Mouse (Mus musculus): ENCODE data around the gene Hmgcr.
"Not testable (repeated sequence)": the region's sequence is repeated elsewhere in the genome, so short reads cannot be mapped to it uniquely, and the experiment has no call there.

Gene Hmgcr

GRCm38 (mm10) chr13:96670019-96670405 is 724 bp downstream of the Hmgcr start:
- DNase-seq (ENCODE audit: low spot score): no peak

DNA sequence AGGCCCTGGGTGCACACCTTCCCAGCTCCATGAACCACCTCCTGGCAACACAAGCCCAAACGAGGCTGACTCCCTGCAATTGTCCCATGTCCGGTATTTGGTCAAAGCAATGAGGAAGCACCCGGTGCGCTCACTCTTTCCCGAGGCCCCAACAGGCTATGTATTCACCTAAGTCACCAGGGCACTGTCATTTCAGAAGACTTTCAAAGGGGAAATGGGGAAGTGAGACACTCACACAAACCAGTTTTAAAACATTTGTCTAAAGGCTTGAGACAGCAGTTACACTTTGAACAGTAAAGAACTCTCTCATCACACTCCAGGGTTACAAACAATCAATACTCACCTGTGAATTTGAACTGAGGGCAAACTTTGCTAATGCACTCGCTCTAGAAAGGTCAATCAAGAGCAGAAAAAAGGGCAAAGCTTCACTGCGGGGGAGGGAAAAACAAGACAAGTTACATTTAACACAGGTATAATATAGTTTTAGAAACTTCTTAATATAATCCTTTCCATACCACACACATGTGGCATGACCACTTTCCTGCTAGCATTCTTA is 6.2 kb downstream of the Hmgcr start:
- DNase-seq (ENCODE audit: low spot score): no peak

- not testable (repeated sequence) for DNase-seq (ENCODE audit: low spot score)
These were observed 7.6 kb downstream of the Hmgcr start for GRCm38 (mm10) chr13:96663120-96663519.

- no peak for DNase-seq (ENCODE audit: low spot score)
These were observed 10.5 kb downstream of the Hmgcr start for GRCm38 (mm10) chr13:96660095-96660860.

DNA sequence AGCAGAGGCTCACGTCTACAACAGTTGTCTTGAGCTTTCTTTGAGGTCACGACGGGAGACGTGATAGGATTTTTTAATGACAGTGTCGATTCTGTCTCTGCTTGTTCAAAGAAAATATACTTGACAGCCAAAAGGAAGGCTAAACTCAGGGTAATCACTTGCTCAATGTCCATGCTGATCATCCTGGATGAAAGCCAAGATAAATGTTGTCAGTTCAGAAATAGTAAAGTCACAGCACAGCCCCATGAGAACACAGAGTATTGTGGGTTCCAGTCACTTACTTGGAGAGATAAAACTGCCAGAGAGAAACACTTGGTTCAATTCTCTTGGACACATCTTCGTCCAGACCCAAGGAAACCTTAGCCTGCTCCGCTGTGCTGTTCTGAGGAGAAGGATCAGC is 11.8 kb downstream of the Hmgcr start:
- DNase-seq (ENCODE audit: low spot score): no peak

- DNase-seq (ENCODE audit: low spot score): no peak
These were observed 14.1 kb downstream of the Hmgcr start for GRCm38 (mm10) chr13:96656673-96657072.

DNA sequence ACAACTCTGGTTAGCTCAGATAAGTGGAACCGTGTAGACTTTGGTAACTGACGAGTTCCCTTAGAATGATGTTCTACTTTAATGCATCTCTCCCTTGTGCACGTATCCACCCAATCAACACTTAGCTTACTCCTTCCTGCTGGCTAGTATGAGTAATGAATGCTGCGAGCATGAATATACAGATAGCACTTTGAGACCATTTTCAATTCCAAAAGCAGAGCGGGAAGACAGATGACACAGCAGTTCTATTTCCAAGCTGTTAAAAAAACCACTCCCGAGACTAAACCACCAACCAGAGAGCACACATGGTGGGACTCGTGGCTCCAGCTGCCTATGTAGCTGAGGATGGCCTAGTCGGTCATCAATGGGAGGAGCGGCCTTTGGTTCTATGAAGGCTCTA is 17.7 kb downstream of the Hmgcr start:
- no peak for DNase-seq (ENCODE audit: low spot score)

DNA sequence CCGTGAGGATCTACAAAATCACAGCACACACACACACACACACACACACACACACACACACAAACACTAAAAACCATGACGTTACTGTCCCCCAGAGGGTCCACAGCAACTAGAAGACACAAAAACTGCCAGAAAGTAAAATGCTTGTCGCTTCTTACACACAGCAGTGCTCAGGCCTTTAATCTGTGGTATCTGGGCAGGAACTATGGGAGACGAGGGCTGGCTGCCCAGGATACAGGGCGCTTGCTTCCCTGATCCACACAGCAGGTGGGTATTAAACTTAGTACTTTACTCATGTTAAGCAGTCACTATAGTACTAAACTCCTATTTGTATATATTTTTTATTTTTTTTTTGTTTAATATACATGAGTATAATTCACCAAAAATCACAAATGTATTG is 24.9 kb downstream of the Hmgcr start:
- no peak for DNase-seq (ENCODE audit: low spot score)

DNA sequence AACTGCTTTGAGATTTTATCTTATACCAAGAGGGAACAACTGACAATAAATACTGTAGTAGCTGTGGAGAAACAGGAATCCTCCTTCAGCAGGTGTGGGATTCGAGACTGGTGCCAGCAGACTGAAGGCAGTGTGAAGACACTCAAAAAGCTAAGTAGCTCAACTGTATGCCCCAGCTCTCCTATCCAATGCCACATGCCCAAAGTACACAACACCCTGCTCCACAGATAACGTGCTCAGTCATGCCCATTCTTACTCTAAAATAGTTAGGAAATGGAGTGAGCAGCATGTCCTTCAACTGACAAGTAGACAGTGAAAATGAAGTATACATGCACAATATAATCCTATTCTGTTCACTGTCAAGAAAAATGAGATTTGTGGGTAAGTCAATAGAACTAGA is 26.6 kb downstream of the Hmgcr start:
- DNase-seq (ENCODE audit: low spot score): no peak

DNA sequence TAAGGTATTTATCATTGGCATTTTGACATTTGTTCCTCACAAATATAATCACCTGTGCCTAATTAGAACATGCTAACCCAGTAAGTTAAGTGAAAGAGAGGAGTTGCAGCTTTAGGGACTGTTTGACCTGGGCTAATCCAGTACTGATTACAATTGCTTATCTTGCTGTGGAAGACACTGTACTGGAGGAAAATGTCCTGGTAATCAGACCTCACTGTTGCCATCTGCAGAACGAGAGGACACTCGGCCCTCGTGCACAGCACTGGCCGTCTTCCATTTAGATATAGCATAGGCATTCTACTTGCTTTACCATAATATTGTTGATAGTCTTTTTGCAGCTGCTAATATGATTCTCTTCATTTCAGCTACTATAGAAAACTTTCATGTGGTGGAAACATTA is 40.3 kb downstream of the Hmgcr start:
- DNase-seq (ENCODE audit: low spot score): no peak

- no peak for DNase-seq (ENCODE audit: low spot score)
These were observed 49.8 kb downstream of the Hmgcr start for GRCm38 (mm10) chr13:96620891-96621290.

- no peak for DNase-seq (ENCODE audit: low spot score)
These were observed 56.1 kb downstream of the Hmgcr start for GRCm38 (mm10) chr13:96614615-96615014.

GRCm38 (mm10) chr13:96604242-96604641 is 66.5 kb downstream of the Hmgcr start:
- DNase-seq (ENCODE audit: low spot score): no peak

DNA sequence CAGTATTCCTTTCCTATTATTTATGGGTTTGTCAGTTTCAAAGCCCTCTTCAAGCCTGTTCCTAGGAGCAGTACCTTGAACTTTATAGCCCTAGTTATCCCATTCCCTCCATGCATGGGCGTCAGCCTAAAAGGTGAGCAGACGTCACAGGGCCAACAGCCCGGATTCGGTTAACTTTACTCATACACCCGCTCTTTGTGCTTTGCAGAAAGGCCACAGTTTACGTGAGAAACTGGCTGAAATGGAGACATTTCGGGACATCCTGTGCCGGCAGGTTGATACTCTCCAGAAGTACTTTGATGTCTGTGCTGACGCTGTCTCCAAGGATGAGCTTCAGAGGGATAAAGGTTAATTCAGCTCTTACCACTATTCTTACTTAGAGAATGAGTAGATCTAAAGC is 71.6 kb downstream of the Hmgcr start:
- no peak for DNase-seq (ENCODE audit: low spot score)

Measured in ovary, postnatal 36 days (tissue).